Mouse (Mus musculus) embryonic facial prominence, embryonic 14.5 days (tissue): Measurements from ENCODE around the gene Muc20. TPM values are rescaled to one million over a fixed set of nuclear protein-coding genes. Genes with fewer than 3 reads are reported as not detected.

Experiments
- ATAC-seq: fragments of 200-750 bp; cut with Nextera tagmentation; 2 replicates; pipeline ENCODE4 v1.8.0; 2017; ENCODE audit warnings: low read depth, moderate number of reproducible peaks, moderate TSS enrichment
- DNase-seq: peaks from one replicate; pipeline ENCODE4 v3.0.0-alpha.2; 2015; ENCODE audit warnings: low spot score
- H3K27ac ChIP-seq: fragments of 300-500 bp; sonication (generic); replicated peaks from 2 replicates; pipeline ENCODE4 v1.5.1; 2014; ENCODE audit warnings: low read depth, mild to moderate bottlenecking, low read length, moderate library complexity
- H3K27me3 ChIP-seq: fragments of 300-500 bp; sonication (generic); replicated peaks from 2 replicates; pipeline ENCODE4 v1.6.1; 2014; ENCODE audit warnings: low read length; ENCODE audit not compliant: control insufficient read depth, insufficient read depth
- H3K36me3 ChIP-seq: fragments of 300-500 bp; sonication (generic); 2 replicates; pipeline ENCODE4 v1.6.1; 2014; ENCODE audit warnings: low read length, mixed read lengths; ENCODE audit not compliant: control insufficient read depth, insufficient read depth
- H3K4me1 ChIP-seq: fragments of 300-500 bp; sonication (generic); 2 replicates; pipeline ENCODE4 v1.6.1; 2014; ENCODE audit warnings: antibody characterized with exemption, low read length; ENCODE audit not compliant: control insufficient read depth, insufficient read depth
- H3K4me2 ChIP-seq: fragments of 300-500 bp; sonication (generic); 2 replicates; pipeline ENCODE4 v1.6.1; 2014; ENCODE audit warnings: low read depth, mild to moderate bottlenecking, low read length, moderate library complexity, mixed read lengths
- H3K4me3 ChIP-seq: fragments of 300-500 bp; sonication (generic); 2 replicates; pipeline ENCODE4 v1.5.1; 2014; ENCODE audit warnings: low read depth, mild to moderate bottlenecking, low read length
- H3K9ac ChIP-seq: fragments of 300-500 bp; sonication (generic); 2 replicates; pipeline ENCODE4 v1.6.1; 2014; ENCODE audit warnings: low read depth, mild to moderate bottlenecking, low read length, moderate library complexity, mixed read lengths
- H3K9me3 ChIP-seq: fragments of 300-500 bp; sonication (generic); 2 replicates; pipeline ENCODE4 v1.6.1; 2016; ENCODE audit warnings: low read length; ENCODE audit not compliant: control insufficient read depth
- WGBS: fragments of 180-500 bp; shearing (Covaris S2); extraction: QIAGEN DNeasy Blood & Tissue Kit; methylation state at CpG from one replicate; pipeline ENCODE4 v1.1.7; 2014; 5-methylcytosine and 5-hydroxymethylcytosine counted together
- polyA plus RNA-seq: library from polyadenylated mRNA; unstranded; fragments of >200 nt; fragmentation: Nextera tagmentation; extraction: Ambion mirVana; gene quantifications from 2 replicates; pipeline ENCODE4 v1.2.1, GENCODE M21; 2014

Gene Muc20
- 0.43 and 0.79 TPM in 2 replicates for polyA plus RNA-seq

- ATAC-seq (no peak), DNase-seq (no peak)
- WGBS = 73% methylated on average over 3 of the region's 3 CpGs
- Histone ChIP-seq H3K27me3 (no peaks in the 10 kb centered on the region), H3K4me1 (no peaks in the 10 kb centered on the region), H3K9me3 (0 out of 2 replicates have a peak, but pooled peaks cover 4% of the 10 kb centered on the region), H3K9ac (no peak within 1 kb of the TSS), H3K4me3 (no peak within 1 kb of the TSS), H3K36me3 (no peaks in the 10 kb centered on the region), H3K4me2 (no peak within 1 kb of the TSS), H3K27ac (no peak within 1 kb of the TSS)
These were observed at the start of gene Muc20 for GRCm38 (mm10) chr16:32797426-32797689. Gene Muc20, minus strand, starts transcription at chr16:32797435.

GRCm38 (mm10) chr16:32831501-32831900, 34.3 kb upstream of the Muc20 start:
- Histone ChIP-seq H3K4me3 (no peak overlapping the region), H3K27me3 (no peaks in the 10 kb centered on the region), H3K4me2 (no peak overlapping the region), H3K9me3 (no peaks in the 10 kb centered on the region), H3K27ac (no peak overlapping the region), H3K36me3 (peaks cover 63% of the 10 kb centered on the region), H3K9ac (no peak overlapping the region), H3K4me1 (no peaks in the 10 kb centered on the region)
- DNase-seq (no peak), ATAC-seq (no peak)
- WGBS = 89% methylated on average over 4 of the region's 4 CpGs

- H3K4me2 ChIP-seq = no peak overlapping the region
- no peak overlapping the region for H3K4me3 ChIP-seq
- H3K9me3 ChIP-seq = no peaks in the 10 kb centered on the region
- H3K4me1 ChIP-seq = no peaks in the 10 kb centered on the region
- DNase-seq = no peak
- no peak overlapping the region for H3K27ac ChIP-seq
- ATAC-seq = no peak
- no peak overlapping the region for H3K9ac ChIP-seq
- WGBS = 87% methylated on average over 11 of the region's 11 CpGs
- peaks cover 65% of the 10 kb centered on the region for H3K36me3 ChIP-seq
- no peaks in the 10 kb centered on the region for H3K27me3 ChIP-seq
These were observed 31.9 kb upstream of the Muc20 start for GRCm38 (mm10) chr16:32829104-32829503.

- DNase-seq (no peak), ATAC-seq (no peak)
- Histone ChIP-seq H3K36me3 (peaks cover 74% of the 10 kb centered on the region), H3K9ac (no peak overlapping the region), H3K9me3 (no peaks in the 10 kb centered on the region), H3K4me3 (no peak overlapping the region), H3K27me3 (no peaks in the 10 kb centered on the region), H3K4me2 (no peak overlapping the region), H3K27ac (no peak overlapping the region), H3K4me1 (no peaks in the 10 kb centered on the region)
- WGBS = 95% methylated on average over 11 of the region's 11 CpGs
These were observed 29.3 kb upstream of the Muc20 start for GRCm38 (mm10) chr16:32826521-32826920.

GRCm38 (mm10) chr16:32825380-32825779, 28.1 kb upstream of the Muc20 start:
- no peak overlapping the region for H3K4me2 ChIP-seq
- no peak for ATAC-seq
- 60% methylated on average over 12 of the region's 12 CpGs for WGBS
- no peaks in the 10 kb centered on the region for H3K9me3 ChIP-seq
- DNase-seq = no peak
- H3K27me3 ChIP-seq = no peaks in the 10 kb centered on the region
- H3K4me3 ChIP-seq = no peak overlapping the region
- peaks cover 74% of the 10 kb centered on the region for H3K36me3 ChIP-seq
- H3K4me1 ChIP-seq = no peaks in the 10 kb centered on the region
- H3K9ac ChIP-seq = no peak overlapping the region
- H3K27ac ChIP-seq = no peak overlapping the region

- Histone ChIP-seq H3K4me1 (no peaks in the 10 kb centered on the region), H3K9me3 (no peaks in the 10 kb centered on the region), H3K9ac (no peak overlapping the region), H3K27ac (no peak overlapping the region), H3K27me3 (no peaks in the 10 kb centered on the region), H3K4me2 (no peak overlapping the region), H3K4me3 (no peak overlapping the region), H3K36me3 (peaks cover 64% of the 10 kb centered on the region)
- no peak for DNase-seq
- 93% methylated on average over 13 of the region's 13 CpGs for WGBS
- no peak for ATAC-seq
These were observed 26.8 kb upstream of the Muc20 start for GRCm38 (mm10) chr16:32824061-32824460.

GRCm38 (mm10) chr16:32823487-32823886, 26.3 kb upstream of the Muc20 start:
- H3K4me3 ChIP-seq = no peak overlapping the region
- peaks cover 58% of the 10 kb centered on the region for H3K36me3 ChIP-seq
- H3K4me2 ChIP-seq = no peak overlapping the region
- H3K27me3 ChIP-seq = no peaks in the 10 kb centered on the region
- DNase-seq = no peak
- WGBS = 80% methylated on average over 8 of the region's 8 CpGs
- H3K9me3 ChIP-seq = no peaks in the 10 kb centered on the region
- ATAC-seq = no peak
- H3K27ac ChIP-seq = no peak overlapping the region
- H3K4me1 ChIP-seq = no peaks in the 10 kb centered on the region
- H3K9ac ChIP-seq = no peak overlapping the region

GRCm38 (mm10) chr16:32822881-32823280, 25.6 kb upstream of the Muc20 start:
- WGBS = 70% methylated on average over 5 of the region's 5 CpGs
- Histone ChIP-seq H3K9me3 (no peaks in the 10 kb centered on the region), H3K9ac (no peak overlapping the region), H3K27ac (no peak overlapping the region), H3K4me1 (no peaks in the 10 kb centered on the region), H3K4me3 (no peak overlapping the region), H3K27me3 (no peaks in the 10 kb centered on the region), H3K36me3 (peaks cover 56% of the 10 kb centered on the region), H3K4me2 (no peak overlapping the region)
- DNase-seq = no peak
- no peak for ATAC-seq

- H3K27ac ChIP-seq = no peak overlapping the region
- WGBS = 80% methylated on average over 6 of the region's 6 CpGs
- H3K27me3 ChIP-seq = no peaks in the 10 kb centered on the region
- ATAC-seq = no peak
- no peak overlapping the region for H3K4me2 ChIP-seq
- no peaks in the 10 kb centered on the region for H3K4me1 ChIP-seq
- peaks cover 52% of the 10 kb centered on the region for H3K36me3 ChIP-seq
- DNase-seq = no peak
- H3K4me3 ChIP-seq = no peak overlapping the region
- no peak overlapping the region for H3K9ac ChIP-seq
- H3K9me3 ChIP-seq = no peaks in the 10 kb centered on the region
These were observed 25.2 kb upstream of the Muc20 start for GRCm38 (mm10) chr16:32822450-32822827.
